Mouse (Mus musculus) MEL (cell line): ENCODE measurements at regions not wholly inside any gene's neighbourhood (a gene's known extent, or its start where the extent isn't known, plus 50 kb on each side); places are given as distances from the start of the nearest gene placed in this dataset.

Source experiments
- DNase-seq: peaks from one replicate; pipeline ENCODE4 v3.0.0; 2011; ENCODE audit warnings: low read depth, low spot score
- H3K27ac ChIP-seq: 2 replicates; pipeline ENCODE4 v1.5.1; 2012; ENCODE audit warnings: low read depth, mild to moderate bottlenecking, control low read depth, low read length, moderate library complexity; ENCODE audit not compliant: control insufficient read depth
- H3K27me3 ChIP-seq, 2 experiments: fragments of 150-350 bp in 1 of 2; sonication (generic) in 1 of 2; 2 replicates each; pipeline ENCODE4 v1.6.1; 2012; ENCODE audit warnings: low read length in 2 of 2, mild to moderate bottlenecking in 2 of 2, improper control_type of control experiment in 1 of 2, moderate library complexity in 1 of 2; ENCODE audit not compliant: insufficient read depth in 2 of 2, control insufficient read depth in 1 of 2
- H3K36me3 ChIP-seq, 2 experiments: 2 replicates each; pipeline ENCODE4 v1.6.1; 2012 to 2014; ENCODE audit warnings: low read length in 2 of 2, improper control_type of control experiment in 1 of 2, inconsistent platforms in 1 of 2, mild to moderate bottlenecking in 1 of 2; ENCODE audit not compliant: insufficient read depth in 2 of 2, control insufficient read depth in 1 of 2
- H3K4me1 ChIP-seq, 2 experiments: fragments of 150-350 bp in 1 of 2; sonication (generic) in 1 of 2; 2 replicates each; pipeline ENCODE4 v1.6.1; 2012; ENCODE audit warnings: low read length in 2 of 2, improper control_type of control experiment in 1 of 2, mild to moderate bottlenecking in 1 of 2; ENCODE audit not compliant: insufficient read depth in 2 of 2, control insufficient read depth in 1 of 2
- H3K4me3 ChIP-seq, 2 experiments: fragments of 150-350 bp in 1 of 2; sonication (generic) in 1 of 2; 2 replicates each; pipeline ENCODE4 v1.5.1; 2012; ENCODE audit warnings: low read depth in 2 of 2, low read length in 2 of 2, mild to moderate bottlenecking in 2 of 2, moderate library complexity in 2 of 2, control low read depth in 1 of 2, improper control_type of control experiment in 1 of 2; ENCODE audit not compliant: control insufficient read depth in 1 of 2, insufficient read depth in 1 of 2
- H3K79me2 ChIP-seq: 2 replicates; pipeline ENCODE4 v1.6.1; 2012; ENCODE audit warnings: mild to moderate bottlenecking, low read length, moderate library complexity; ENCODE audit not compliant: control insufficient read depth, poor library complexity, insufficient read depth
- H3K9ac ChIP-seq: 2 replicates; pipeline ENCODE4 v1.6.1; 2012; ENCODE audit warnings: low read depth, mild to moderate bottlenecking, control low read depth, low read length, moderate library complexity; ENCODE audit not compliant: control insufficient read depth, poor library complexity, severe bottlenecking
- H3K9me3 ChIP-seq: fragments of 150-350 bp; sonication (generic); replicated peaks from 2 replicates; pipeline ENCODE4 v1.6.1; 2012; ENCODE audit warnings: mild to moderate bottlenecking, low read length, improper control_type of control experiment, moderate library complexity; ENCODE audit not compliant: insufficient read depth
- BHLHE40 ChIP-seq: IDR thresholded peaks from 2 replicates; pipeline ENCODE4 v1.6.1; 2012; ENCODE audit warnings: low read depth, mild to moderate bottlenecking, inconsistent platforms, low read length, improper control_type of control experiment, borderline replicate concordance
- CHD1 ChIP-seq: IDR thresholded peaks from 2 replicates; pipeline ENCODE4 v1.6.1; 2012; ENCODE audit warnings: low read depth, mild to moderate bottlenecking, inconsistent platforms, low read length, improper control_type of control experiment
- E2F4 ChIP-seq: IDR thresholded peaks from 2 replicates; pipeline ENCODE4 v1.6.1; 2011; ENCODE audit warnings: low read depth, low read length, improper control_type of control experiment, borderline replicate concordance
- EP300 ChIP-seq, 2 experiments: IDR thresholded peaks; 2 replicates each; pipeline ENCODE4 v1.6.1; 2011; ENCODE audit warnings: improper control_type of control experiment in 2 of 2, low read length in 2 of 2, low read depth in 1 of 2, mild to moderate bottlenecking in 1 of 2
- ETS1 ChIP-seq: IDR thresholded peaks from 2 replicates; pipeline ENCODE4 v1.6.1; 2012; ENCODE audit warnings: low read depth, mild to moderate bottlenecking, inconsistent platforms, low read length, improper control_type of control experiment, moderate library complexity
- HCFC1 ChIP-seq: IDR thresholded peaks from 2 replicates; pipeline ENCODE4 v1.6.1; 2012; ENCODE audit warnings: low read depth, mild to moderate bottlenecking, inconsistent platforms, low read length, improper control_type of control experiment, moderate library complexity
- JUND ChIP-seq: IDR thresholded peaks from 2 replicates; pipeline ENCODE4 v1.6.1; 2011; ENCODE audit warnings: low read depth, mild to moderate bottlenecking, improper control_type of control experiment, low read length
- KAT2A ChIP-seq: conservative IDR thresholded peaks from 2 replicates; pipeline ENCODE4 v1.6.1; 2012; ENCODE audit warnings: low read depth, low read length, improper control_type of control experiment, inconsistent platforms
- MAFK ChIP-seq: IDR thresholded peaks from 2 replicates; pipeline ENCODE4 v1.6.1; 2011; ENCODE audit warnings: low read depth, mild to moderate bottlenecking, low read length, improper control_type of control experiment, borderline replicate concordance
- MAZ ChIP-seq: IDR thresholded peaks from 2 replicates; pipeline ENCODE4 v1.6.1; 2012; ENCODE audit warnings: low read depth, mild to moderate bottlenecking, inconsistent platforms, low read length, improper control_type of control experiment
- MXI1 ChIP-seq: IDR thresholded peaks from 2 replicates; pipeline ENCODE4 v1.6.1; 2011; ENCODE audit warnings: mild to moderate bottlenecking, low read depth, low read length, improper control_type of control experiment
- MYC ChIP-seq: IDR thresholded peaks from 2 replicates; pipeline ENCODE4 v1.6.1; 2011; ENCODE audit warnings: low read depth, mild to moderate bottlenecking, low read length, improper control_type of control experiment, moderate library complexity
- NELFE ChIP-seq: IDR thresholded peaks from 2 replicates; pipeline ENCODE4 v1.6.1; 2011; ENCODE audit warnings: low read depth, low read length, improper control_type of control experiment
- NRF1 ChIP-seq: IDR thresholded peaks from 2 replicates; pipeline ENCODE4 v1.6.1; 2014; ENCODE audit warnings: low read depth, mild to moderate bottlenecking, inconsistent platforms, low read length, improper control_type of control experiment, moderate library complexity; ENCODE audit not compliant: poor library complexity, insufficient read depth, severe bottlenecking
- POLR2AphosphoS5 ChIP-seq: IDR thresholded peaks from 2 replicates; pipeline ENCODE4 v1.6.1; 2012; ENCODE audit warnings: low read depth, borderline replicate concordance, mild to moderate bottlenecking, inconsistent platforms, low read length, moderate library complexity, mixed read lengths
- RAD21 ChIP-seq: IDR thresholded peaks from 2 replicates; pipeline ENCODE4 v1.6.1; 2011; ENCODE audit warnings: mild to moderate bottlenecking, low read depth, low read length, improper control_type of control experiment
- TBP ChIP-seq: IDR thresholded peaks from 2 replicates; pipeline ENCODE4 v1.8.0; 2011; ENCODE audit warnings: low read depth, low read length, improper control_type of control experiment
- ZKSCAN1 ChIP-seq: IDR thresholded peaks from 2 replicates; pipeline ENCODE4 v1.6.1; 2012; ENCODE audit warnings: low read depth, mild to moderate bottlenecking, inconsistent platforms, low read length, improper control_type of control experiment, moderate library complexity

GRCm38 (mm10) chr2:7722283-7722935 is 213.0 kb upstream of the Celf2 start:
- Histone ChIP-seq H3K27me3 (no peaks in the 10 kb centered on the region), H3K79me2 (no peaks in the 10 kb centered on the region), H3K27ac (no peak overlapping the region), H3K9ac (no peak overlapping the region), H3K36me3 (no peaks in the 10 kb centered on the region), H3K4me1 (no peaks in the 10 kb centered on the region), H3K9me3 (no peaks in the 10 kb centered on the region), H3K4me3 (no peak overlapping the region)
- DNase-seq = no peak
- TF ChIP-seq ETS1 (no peak), MYC (no peak), ZKSCAN1 (no peak), KAT2A (no peak), TBP (no peak)

GRCm38 (mm10) chr2:7711046-7711445 is 201.7 kb upstream of the Celf2 start:
- TF ChIP-seq EP300 (IDR thresholded peaks at IDR 0.05; ENCODE audit: low read depth in 1 of 2, low read length in 2 of 2) (no peak), CHD1 (no peak), MYC (no peak), MXI1 (no peak), KAT2A (no peak), MAZ (no peak), RAD21 (no peak), E2F4 (no peak)
- no peak overlapping the region for H3K27ac ChIP-seq
- no peaks in the 10 kb centered on the region for H3K27me3 ChIP-seq
- DNase-seq = no peak
- no peaks in the 10 kb centered on the region for H3K36me3 ChIP-seq
- H3K9ac ChIP-seq = no peak overlapping the region
- no peaks in the 10 kb centered on the region for H3K9me3 ChIP-seq
- no peaks in the 10 kb centered on the region for H3K79me2 ChIP-seq
- no peaks in the 10 kb centered on the region for H3K4me1 ChIP-seq
- H3K4me3 ChIP-seq = no peak overlapping the region

GRCm38 (mm10) chr2:7710476-7710875 is 201.1 kb upstream of the Celf2 start:
- no peaks in the 10 kb centered on the region for H3K4me1 ChIP-seq
- no peak overlapping the region for H3K27ac ChIP-seq
- no peak overlapping the region for H3K4me3 ChIP-seq
- H3K79me2 ChIP-seq = no peaks in the 10 kb centered on the region
- no peak overlapping the region for H3K9ac ChIP-seq
- no peak for TF ChIP-seq POLR2AphosphoS5
- TF ChIP-seq JUND = no peak
- no peak for TF ChIP-seq NELFE
- TF ChIP-seq NRF1 = no peak
- no peak for TF ChIP-seq BHLHE40
- no peak for TF ChIP-seq RAD21
- no peak for TF ChIP-seq MAFK
- TF ChIP-seq HCFC1 = no peak
- TF ChIP-seq, all 39 proteins: peak for 0
- H3K27me3 ChIP-seq = no peaks in the 10 kb centered on the region
- H3K9me3 ChIP-seq = no peaks in the 10 kb centered on the region
- DNase-seq = no peak
- no peaks in the 10 kb centered on the region for H3K36me3 ChIP-seq
